Mouse (Mus musculus): Measurements from ENCODE around the gene Spdya.

- TF ChIP-seq POLR2A (IDR thresholded peaks at IDR 0.05; ENCODE audit: low read depth, low read length) (no peak), CTCF (IDR thresholded peaks at IDR 0.05; ENCODE audit: extremely low read depth, insufficient read length, insufficient replicate concordance, low read depth, low read length) (no peak)
Observed at GRCm38 (mm10) chr17:71637750-71638265, 85.9 kb downstream of the Spdya start.
